Mouse (Mus musculus): ENCODE measurements around the gene Mbnl1.
A peak's percentile ranks its signal among the peaks of the same experiment; 100 is the strongest.

DNA sequence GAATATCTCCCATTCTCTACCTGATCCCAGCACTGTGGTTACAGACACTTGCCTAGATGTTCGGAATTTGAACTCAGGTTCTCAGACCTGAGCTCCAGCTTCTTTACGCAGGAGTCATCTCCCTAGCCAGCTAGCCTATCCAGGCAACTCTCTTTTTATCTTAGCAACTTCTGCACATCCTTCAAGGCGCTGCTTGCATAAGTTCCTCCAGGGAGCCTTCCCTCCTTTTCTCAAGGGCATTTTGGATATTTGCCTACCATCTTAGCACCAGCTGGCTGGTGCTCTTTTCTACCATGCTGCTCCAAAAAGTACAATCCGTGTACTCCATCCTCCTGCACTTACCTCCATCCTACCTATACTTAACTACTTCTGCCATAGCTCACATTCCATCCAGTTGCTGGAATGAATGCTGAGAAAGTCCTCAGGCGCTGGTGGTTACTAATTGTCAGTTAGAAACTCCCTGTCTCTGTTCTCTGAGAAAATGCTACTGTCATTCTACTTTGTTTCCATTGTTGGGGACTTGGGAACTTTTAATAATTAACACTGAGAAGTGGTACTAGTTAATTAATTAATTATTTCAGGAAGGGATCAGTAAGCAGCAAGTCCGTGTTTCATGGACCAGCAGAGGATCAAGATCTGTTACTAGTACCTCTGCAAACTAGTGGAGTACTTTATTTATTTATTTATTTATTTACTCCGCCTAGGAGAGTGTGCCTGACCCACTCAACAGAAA is 27.3 kb downstream of the Mbnl1 start:
- TF ChIP-seq POLR2A (IDR thresholded peaks at IDR 0.05; ENCODE audit: low read depth, low read length) (peak; percentile 14; the same call in 1 of the 2 replicates), CTCF (IDR thresholded peaks at IDR 0.05; ENCODE audit: borderline replicate concordance, insufficient read depth, low read length) (no peak)

Data from embryonic fibroblast, embryonic 13.5 days (primary cell).